Mouse (Mus musculus) hindlimb bud, embryonic 11.5 days (tissue): ENCODE measurements around the gene Fam221a.

Experiments used
- DNase-seq: peaks from one replicate; pipeline ENCODE4 v3.0.0-alpha.2; 2012; ENCODE audit warnings: low read depth, low spot score; ENCODE audit errors: extremely low spot score

The Fam221a gene

GRCm38 (mm10) chr6:49367159-49368054 lies at the start of gene Fam221a:
TSS of gene Fam221a (plus strand) at chr6:49367739.
- peak; percentile 73 for DNase-seq

GRCm38 (mm10) chr6:49318966-49319594 lies 48.5 kb upstream of the Fam221a start, which contains the start of gene Ccdc126:
TSS of gene Ccdc126 (plus strand) at chr6:49319274.
- DNase-seq: peak; percentile 81

- no peak for DNase-seq
These were observed 47.8 kb upstream of the Fam221a start for GRCm38 (mm10) chr6:49319595-49320315.

- no peak for DNase-seq
These were observed 46.2 kb upstream of the Fam221a start for GRCm38 (mm10) chr6:49321341-49321740.

GRCm38 (mm10) chr6:49322056-49322455 lies 45.5 kb upstream of the Fam221a start:
- DNase-seq: no peak

GRCm38 (mm10) chr6:49322986-49323385 lies 44.6 kb upstream of the Fam221a start:
- DNase-seq: no peak

- no peak for DNase-seq
These were observed 43.0 kb upstream of the Fam221a start for GRCm38 (mm10) chr6:49324528-49324927.

GRCm38 (mm10) chr6:49325294-49325693 lies 42.2 kb upstream of the Fam221a start:
- no peak for DNase-seq

GRCm38 (mm10) chr6:49326846-49327245 lies 40.7 kb upstream of the Fam221a start:
- no peak for DNase-seq

GRCm38 (mm10) chr6:49331369-49332059 lies 36.0 kb upstream of the Fam221a start:
- no peak for DNase-seq

- DNase-seq: no peak
These were observed 35.5 kb upstream of the Fam221a start for GRCm38 (mm10) chr6:49332060-49332370.

- DNase-seq: no peak
These were observed 29.0 kb upstream of the Fam221a start for GRCm38 (mm10) chr6:49338566-49338965.

GRCm38 (mm10) chr6:49339145-49339544 lies 28.4 kb upstream of the Fam221a start:
- DNase-seq: no peak

GRCm38 (mm10) chr6:49343737-49344469 lies 23.6 kb upstream of the Fam221a start:
- no peak for DNase-seq

- DNase-seq: no peak
These were observed 17.7 kb upstream of the Fam221a start for GRCm38 (mm10) chr6:49349826-49350225.

GRCm38 (mm10) chr6:49354613-49355012 lies 12.9 kb upstream of the Fam221a start:
- DNase-seq: no peak

GRCm38 (mm10) chr6:49355171-49355570 lies 12.4 kb upstream of the Fam221a start:
- DNase-seq: no peak

- no peak for DNase-seq
These were observed 7.1 kb upstream of the Fam221a start for GRCm38 (mm10) chr6:49360420-49360819.

- no peak for DNase-seq
These were observed 673 bp downstream of the Fam221a start for GRCm38 (mm10) chr6:49368212-49368611.

GRCm38 (mm10) chr6:49372705-49373104 lies 5.2 kb downstream of the Fam221a start:
- no peak for DNase-seq
